Mouse (Mus musculus) G1E (cell line): ENCODE results near the gene Ago1. TPM values are rescaled to one million over a fixed set of nuclear protein-coding genes. Genes with fewer than 3 reads are reported as not detected.

Experiments used
- ATAC-seq: 2 replicates; pipeline ENCODE4 v1.8.0; 2016; ENCODE audit warnings: mild to moderate bottlenecking; ENCODE audit not compliant: insufficient number of reproducible peaks, poor library complexity, low FRiP score, severe bottlenecking; ENCODE audit errors: extremely low read depth
- DNase-seq: peaks from one replicate; pipeline ENCODE4 v3.0.0; 2012; ENCODE audit warnings: low spot score
- H3K27me3 ChIP-seq: 2 replicates; pipeline ENCODE4 v1.6.1; 2012; ENCODE audit warnings: mild to moderate bottlenecking, low read length, inconsistent platforms; ENCODE audit not compliant: insufficient read depth
- H3K36me3 ChIP-seq: replicated peaks from 2 replicates; pipeline ENCODE3; 2012; ENCODE audit warnings: mild to moderate bottlenecking, inconsistent platforms
- H3K4me1 ChIP-seq: 2 replicates; pipeline ENCODE4 v1.6.1; 2012; ENCODE audit warnings: low read depth, low read length, inconsistent platforms, mixed read lengths; ENCODE audit not compliant: insufficient read depth
- H3K4me3 ChIP-seq: 2 replicates; pipeline ENCODE4 v1.5.1; 2012; ENCODE audit warnings: low read depth, mild to moderate bottlenecking, inconsistent platforms, low read length, moderate library complexity, mixed read lengths
- H3K9me3 ChIP-seq: replicated peaks from 2 replicates; pipeline ENCODE4 v1.6.1; 2012; ENCODE audit warnings: inconsistent platforms
- CTCF ChIP-seq: IDR thresholded peaks from 2 replicates; pipeline ENCODE4 v1.5.1; 2012; ENCODE audit warnings: low read depth, low read length, inconsistent platforms, mixed read lengths
- GATA1 ChIP-seq: IDR thresholded peaks from 2 replicates; pipeline ENCODE4 v1.6.1; 2012; ENCODE audit warnings: borderline replicate concordance, low read length, inconsistent platforms, mixed read lengths
- GATA2 ChIP-seq: IDR thresholded peaks from 2 replicates; pipeline ENCODE4 v1.6.1; 2012; ENCODE audit warnings: low read depth, low read length, inconsistent platforms, borderline replicate concordance
- POLR2AphosphoS5 ChIP-seq: IDR thresholded peaks from 2 replicates; pipeline ENCODE4 v1.6.1; 2012; ENCODE audit warnings: low read depth, low read length, inconsistent platforms; ENCODE audit not compliant: insufficient replicate concordance
- TAL1 ChIP-seq: conservative IDR thresholded peaks from 2 replicates; pipeline ENCODE4 v1.6.1; 2012; ENCODE audit warnings: low read depth, low read length, inconsistent platforms, mixed read lengths
- polyA plus RNA-seq: library from polyadenylated mRNA; stranded (reverse); fragments of >175 nt; gene quantifications from 2 replicates; pipeline ENCODE4 v1.2.3, GENCODE M21; 2012
- total RNA-seq, 2 experiments: library from RNA; stranded (forward) in 1 of 2; stranded (reverse) in 1 of 2; fragments of 200-1000 nt in 1 of 2; fragments of >200 nt in 1 of 2; fragmentation: Nextera tagmentation in 1 of 2; gene quantifications; 2 replicates each; pipeline ENCODE4 v1.2.3; 2014 to 2017

Gene Ago1
- total RNA-seq (2014; fragmentation: Nextera tagmentation) (25.3 and 30.9 TPM in 2 replicates), total RNA-seq (2017) (12.1 and 15.2 TPM in 2 replicates), polyA plus RNA-seq (6.2 and 8.0 TPM in 2 replicates)

GRCm38 (mm10) chr4:126468285-126468901 is at the start of gene Ago1:
Gene Ago1 (minus strand): TSS chr4:126468583.
- H3K4me3 ChIP-seq = peak within 1 kb of the TSS; percentile 85
- H3K4me1 ChIP-seq = peaks cover 46% of the 10 kb centered on the region
- TF ChIP-seq GATA1 (no peak), GATA2 (no peak), TAL1 (no peak), CTCF (peak; percentile 89), POLR2AphosphoS5 (no peak)
- H3K9me3 ChIP-seq = no peaks in the 10 kb centered on the region
- DNase-seq = peak; percentile 99
- H3K27me3 ChIP-seq = peaks cover 2% of the 10 kb centered on the region; the same call in 1 of the 2 replicates
- peak; percentile 59 for ATAC-seq
- H3K36me3 ChIP-seq = peaks cover 13% of the 10 kb centered on the region

GRCm38 (mm10) chr4:126512308-126513066 is 44.1 kb upstream of the Ago1 start:
- DNase-seq (no peak), ATAC-seq (no peak)
- no peaks in the 10 kb centered on the region for H3K36me3 ChIP-seq
- TF ChIP-seq CTCF (no peak), TAL1 (no peak), GATA2 (no peak), POLR2AphosphoS5 (no peak), GATA1 (no peak)
- no peaks in the 10 kb centered on the region for H3K9me3 ChIP-seq
- no peak overlapping the region for H3K4me3 ChIP-seq
- H3K27me3 ChIP-seq = peaks cover 19% of the 10 kb centered on the region
- H3K4me1 ChIP-seq = no peaks in the 10 kb centered on the region

- TF ChIP-seq TAL1 (no peak), CTCF (no peak), GATA2 (no peak), GATA1 (no peak)
- H3K9me3 ChIP-seq = no peaks in the 10 kb centered on the region
- DNase-seq (no peak), ATAC-seq (no peak)
- no peak overlapping the region for H3K4me3 ChIP-seq
- H3K4me1 ChIP-seq = no peaks in the 10 kb centered on the region
- H3K27me3 ChIP-seq = peaks cover 24% of the 10 kb centered on the region
- H3K36me3 ChIP-seq = no peaks in the 10 kb centered on the region
Measured at GRCm38 (mm10) chr4:126511013-126511412, 42.6 kb upstream of the Ago1 start.

- no peaks in the 10 kb centered on the region for H3K4me1 ChIP-seq
- DNase-seq = no peak
- H3K9me3 ChIP-seq = no peaks in the 10 kb centered on the region
- H3K4me3 ChIP-seq = no peak overlapping the region
- no peaks in the 10 kb centered on the region for H3K36me3 ChIP-seq
- no peak for TF ChIP-seq TAL1
- TF ChIP-seq POLR2AphosphoS5 = no peak
- no peak for TF ChIP-seq CTCF
- no peak for TF ChIP-seq GATA2
- TF ChIP-seq GATA1 = no peak
- ATAC-seq = no peak
- H3K27me3 ChIP-seq = peaks cover 25% of the 10 kb centered on the region
Measured at GRCm38 (mm10) chr4:126509072-126509471, 40.7 kb upstream of the Ago1 start.

GRCm38 (mm10) chr4:126508110-126508899 is 39.9 kb upstream of the Ago1 start:
- no peak for DNase-seq
- H3K27me3 ChIP-seq = peaks cover 23% of the 10 kb centered on the region
- H3K36me3 ChIP-seq = no peaks in the 10 kb centered on the region
- H3K4me3 ChIP-seq = no peak overlapping the region
- no peaks in the 10 kb centered on the region for H3K4me1 ChIP-seq
- no peaks in the 10 kb centered on the region for H3K9me3 ChIP-seq
- no peak for ATAC-seq
- TF ChIP-seq CTCF (no peak), POLR2AphosphoS5 (no peak), GATA1 (no peak), GATA2 (no peak), TAL1 (no peak)

GRCm38 (mm10) chr4:126502977-126503309 is 34.6 kb upstream of the Ago1 start:
- ATAC-seq (no peak), DNase-seq (no peak)
- H3K27me3 ChIP-seq = peaks cover 9% of the 10 kb centered on the region
- H3K36me3 ChIP-seq = no peaks in the 10 kb centered on the region
- H3K9me3 ChIP-seq = no peaks in the 10 kb centered on the region
- TF ChIP-seq CTCF = no peak
- H3K4me3 ChIP-seq = no peak overlapping the region
- no peaks in the 10 kb centered on the region for H3K4me1 ChIP-seq
